Mouse (Mus musculus) small intestine, adult 2 months (tissue): ENCODE measurements around the gene Melk.

Experiments used
- CTCF ChIP-seq: fragments of 200-500 bp; IDR thresholded peaks from 2 replicates; pipeline ENCODE4 v1.5.1; 2012; ENCODE audit warnings: low read depth, mild to moderate bottlenecking, control low read depth, inconsistent platforms, low read length, moderate library complexity, mixed read lengths; ENCODE audit not compliant: insufficient replicate concordance, insufficient read length; ENCODE audit errors: extremely low read depth
- POLR2A ChIP-seq: fragments of 200-500 bp; IDR thresholded peaks from 2 replicates; pipeline ENCODE4 v1.6.1; 2012; ENCODE audit warnings: low read depth, mild to moderate bottlenecking, control low read depth, inconsistent platforms, low read length, moderate library complexity

GRCm38 (mm10) chr4:44392231-44393216 lies 91.8 kb downstream of the Melk start:
- no peak for TF ChIP-seq CTCF
- TF ChIP-seq POLR2A = no peak
